Mouse (Mus musculus) forebrain, embryonic 11.5 days (tissue): ENCODE measurements around the gene Thsd4. TPM values are rescaled to one million over a fixed set of nuclear protein-coding genes. Genes with fewer than 3 reads are reported as not detected.

Experiments used
- ATAC-seq: fragments of 200-750 bp; cut with Nextera tagmentation; replicated peaks from 2 replicates; pipeline ENCODE4 v1.8.0; 2017; ENCODE audit warnings: moderate TSS enrichment; ENCODE audit not compliant: low FRiP score
- DNase-seq: peaks from one replicate; pipeline ENCODE4 v3.0.0-alpha.2; 2017; ENCODE audit warnings: low spot score
- H3K27ac ChIP-seq: fragments of 300-500 bp; sonication (generic); 2 replicates; pipeline ENCODE4 v1.5.1; 2014; ENCODE audit warnings: low read depth, low read length
- H3K27me3 ChIP-seq: fragments of 300-500 bp; sonication (generic); 2 replicates; pipeline ENCODE4 v1.6.1; 2014; ENCODE audit warnings: mild to moderate bottlenecking, low read length, mixed read lengths; ENCODE audit not compliant: control insufficient read depth, insufficient read depth
- H3K36me3 ChIP-seq: fragments of 300-500 bp; sonication (generic); 2 replicates; pipeline ENCODE4 v1.6.1; 2014; ENCODE audit warnings: mild to moderate bottlenecking, low read length, moderate library complexity, mixed read lengths; ENCODE audit not compliant: control insufficient read depth, insufficient read depth
- H3K4me1 ChIP-seq: fragments of 300-500 bp; sonication (generic); replicated peaks from 2 replicates; pipeline ENCODE4 v1.6.1; 2014; ENCODE audit warnings: low read length, mixed read lengths; ENCODE audit not compliant: control insufficient read depth, insufficient read depth
- H3K4me2 ChIP-seq: fragments of 300-500 bp; sonication (generic); 2 replicates; pipeline ENCODE4 v1.6.1; 2014; ENCODE audit warnings: low read depth, mild to moderate bottlenecking, low read length, moderate library complexity, mixed read lengths; ENCODE audit not compliant: severe bottlenecking
- H3K4me3 ChIP-seq: fragments of 300-500 bp; sonication (generic); 2 replicates; pipeline ENCODE4 v1.5.1; 2014; ENCODE audit warnings: low read depth, low read length
- H3K9ac ChIP-seq: fragments of 300-500 bp; sonication (generic); 2 replicates; pipeline ENCODE4 v1.6.1; 2014; ENCODE audit warnings: low read length
- H3K9me3 ChIP-seq: fragments of 300-500 bp; sonication (generic); 2 replicates; pipeline ENCODE4 v1.6.1; 2016; ENCODE audit warnings: low read length, mixed read lengths; ENCODE audit not compliant: control insufficient read depth
- WGBS: fragments of 180-500 bp; shearing (Covaris S2); extraction: QIAGEN DNeasy Blood & Tissue Kit; methylation state at CpG from one replicate; pipeline ENCODE4 v1.1.7; 2014; 5-methylcytosine and 5-hydroxymethylcytosine counted together
- polyA plus RNA-seq: library from polyadenylated mRNA; unstranded; fragments of >200 nt; fragmentation: Nextera tagmentation; extraction: Ambion mirVana; gene quantifications from 2 replicates; pipeline ENCODE4 v1.2.1, GENCODE M21; 2014

Thsd4 gene
- polyA plus RNA-seq, 1 experiment from 2014 or later = 4.6 TPM

DNA sequence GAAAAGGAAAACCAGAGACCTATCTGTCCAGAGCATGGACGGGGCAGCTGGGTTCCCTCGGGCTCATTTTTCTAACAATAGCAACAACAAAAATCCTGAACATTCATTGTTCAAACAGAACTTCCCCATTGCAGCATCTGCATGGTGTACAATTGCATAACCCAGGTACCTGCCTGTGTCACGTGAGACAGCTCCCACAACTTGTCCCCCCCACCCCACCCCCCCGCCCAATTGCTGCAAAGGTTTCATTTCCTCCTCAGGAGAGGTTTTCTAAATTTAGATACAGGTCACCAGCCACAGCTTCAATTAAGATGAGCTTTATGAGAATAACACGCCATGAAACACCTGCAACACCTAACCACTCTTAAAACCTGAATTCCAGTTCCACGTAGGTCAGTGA lies 303.4 kb downstream of the Thsd4 start:
- H3K4me2 ChIP-seq = no peak overlapping the region
- no peak overlapping the region for H3K4me3 ChIP-seq
- DNase-seq (peak; percentile 28), ATAC-seq (no peak)
- no peaks in the 10 kb centered on the region for H3K36me3 ChIP-seq
- H3K4me1 ChIP-seq = no peaks in the 10 kb centered on the region; the same call in 1 of the 2 replicates
- no peaks in the 10 kb centered on the region for H3K9me3 ChIP-seq
- H3K27ac ChIP-seq = no peak overlapping the region
- H3K9ac ChIP-seq = no peak overlapping the region
- 82% methylated on average over 6 of the region's 6 CpGs for WGBS
- no peaks in the 10 kb centered on the region for H3K27me3 ChIP-seq

DNA sequence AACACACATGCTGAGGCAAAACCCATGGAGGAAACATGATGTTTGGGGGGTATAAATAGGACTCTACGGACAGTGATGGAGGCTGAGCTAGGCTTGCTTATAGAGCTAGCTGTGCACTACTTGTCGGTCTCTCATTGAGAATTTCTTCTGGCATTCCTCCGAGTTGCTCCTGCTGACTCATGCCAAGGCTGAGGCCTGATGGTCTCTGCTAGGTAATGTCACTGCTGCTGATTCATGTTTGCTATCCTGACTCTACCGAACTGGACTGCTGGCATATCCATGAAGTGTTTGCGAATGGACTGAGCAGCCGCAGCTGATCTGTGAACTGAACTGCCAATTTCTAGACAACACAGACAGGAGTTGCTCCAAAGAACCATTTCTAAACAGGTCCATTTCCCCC lies 305.8 kb downstream of the Thsd4 start:
- no peak overlapping the region for H3K9ac ChIP-seq
- H3K36me3 ChIP-seq = no peaks in the 10 kb centered on the region
- no peak overlapping the region for H3K27ac ChIP-seq
- no peaks in the 10 kb centered on the region for H3K27me3 ChIP-seq
- ATAC-seq (no peak), DNase-seq (peak; percentile 28)
- no peak overlapping the region for H3K4me2 ChIP-seq
- H3K4me1 ChIP-seq = no peaks in the 10 kb centered on the region
- H3K9me3 ChIP-seq = no peaks in the 10 kb centered on the region
- WGBS = 95% methylated on average over 6 of the region's 6 CpGs
- H3K4me3 ChIP-seq = no peak overlapping the region

DNA sequence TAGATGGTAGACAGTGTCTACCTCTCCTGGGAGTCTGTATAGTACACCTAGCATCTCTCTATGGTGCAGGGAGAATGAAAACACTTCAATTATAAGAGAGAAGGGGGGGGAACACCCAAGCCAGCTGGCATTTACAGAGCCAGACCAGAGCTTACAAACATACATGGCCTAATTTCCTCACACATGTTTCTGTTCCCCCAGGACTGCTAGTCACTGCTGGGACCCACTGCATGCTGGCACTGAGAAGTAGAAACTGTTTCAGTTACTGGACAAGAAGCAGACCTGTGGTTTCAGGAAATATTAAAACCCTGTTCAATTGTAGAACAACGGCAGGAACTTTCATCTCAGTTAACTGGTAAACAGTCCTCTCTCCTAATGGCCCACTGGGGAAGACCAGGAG lies 308.7 kb downstream of the Thsd4 start:
- no peaks in the 10 kb centered on the region for H3K27me3 ChIP-seq
- ATAC-seq (no peak), DNase-seq (peak; percentile 11)
- H3K4me3 ChIP-seq = no peak overlapping the region
- 94% methylated on average over 1 of the region's 1 CpGs for WGBS
- H3K4me1 ChIP-seq = no peaks in the 10 kb centered on the region
- H3K27ac ChIP-seq = no peak overlapping the region
- no peak overlapping the region for H3K4me2 ChIP-seq
- H3K9me3 ChIP-seq = no peaks in the 10 kb centered on the region
- no peaks in the 10 kb centered on the region for H3K36me3 ChIP-seq
- no peak overlapping the region for H3K9ac ChIP-seq

- Histone ChIP-seq H3K27me3 (no peaks in the 10 kb centered on the region), H3K4me2 (no peak overlapping the region), H3K9me3 (no peaks in the 10 kb centered on the region), H3K4me1 (no peaks in the 10 kb centered on the region), H3K4me3 (no peak overlapping the region), H3K9ac (no peak overlapping the region), H3K27ac (no peak overlapping the region), H3K36me3 (no peaks in the 10 kb centered on the region)
- no peak for ATAC-seq
- 100% methylated on average over 1 of the region's 1 CpGs for WGBS
- DNase-seq = no peak
These were observed 313.0 kb downstream of the Thsd4 start for GRCm38 (mm10) chr9:60208843-60209242.

DNA sequence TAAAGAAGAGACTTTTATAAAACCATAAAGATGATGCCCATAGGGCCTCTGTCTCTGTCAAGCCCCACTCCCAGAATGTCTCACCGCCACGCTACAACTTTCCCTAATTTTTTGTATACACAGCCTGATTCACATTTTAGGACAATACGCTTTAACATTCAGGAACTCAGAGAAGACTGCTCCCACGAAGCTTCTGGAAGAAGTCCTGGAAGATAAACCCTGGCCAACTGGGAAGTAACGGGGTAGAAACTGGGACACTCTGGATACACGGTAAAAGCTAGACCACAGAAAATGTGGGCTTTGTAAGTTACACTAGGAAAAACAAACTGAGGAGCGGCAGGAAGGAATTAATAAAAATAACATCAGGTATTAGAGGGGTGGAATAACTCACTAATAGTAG lies 318.7 kb downstream of the Thsd4 start:
- no peaks in the 10 kb centered on the region for H3K9me3 ChIP-seq
- 88% methylated on average over 7 of the region's 7 CpGs for WGBS
- no peak for DNase-seq

DNA sequence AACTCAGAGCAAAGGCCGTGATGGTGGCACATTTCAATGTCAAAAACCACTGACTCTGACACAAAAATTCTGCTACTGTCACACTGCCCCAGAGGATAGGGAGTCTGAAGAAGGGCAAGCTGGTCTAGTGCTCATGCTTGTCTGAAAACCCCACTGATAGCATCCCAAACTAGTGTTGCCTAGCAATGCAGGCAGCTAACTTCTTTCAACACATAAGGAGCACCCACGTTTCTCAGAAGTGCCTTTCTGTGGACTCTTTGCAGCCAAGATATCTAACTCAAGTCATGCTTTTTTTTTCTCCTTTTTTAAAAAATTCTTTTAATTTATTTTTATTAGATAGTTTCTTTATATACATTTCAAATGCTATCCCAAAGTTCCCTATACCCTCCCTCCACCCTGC lies 321.4 kb downstream of the Thsd4 start:
- Histone ChIP-seq H3K4me1 (no peaks in the 10 kb centered on the region), H3K27ac (no peak overlapping the region), H3K9me3 (no peaks in the 10 kb centered on the region), H3K9ac (no peak overlapping the region), H3K36me3 (no peaks in the 10 kb centered on the region), H3K4me2 (no peak overlapping the region), H3K4me3 (no peak overlapping the region), H3K27me3 (no peaks in the 10 kb centered on the region)
- ATAC-seq = no peak
- DNase-seq = no peak
- 88% methylated on average over 2 of the region's 2 CpGs for WGBS

More for the DNA sequence above, 318.7 kb downstream of the Thsd4 start:
- ATAC-seq = no peak
- Histone ChIP-seq H3K4me3 (no peak overlapping the region), H3K27ac (no peak overlapping the region), H3K9ac (no peak overlapping the region), H3K4me2 (no peak overlapping the region), H3K4me1 (no peaks in the 10 kb centered on the region), H3K27me3 (no peaks in the 10 kb centered on the region), H3K36me3 (no peaks in the 10 kb centered on the region)

GRCm38 (mm10) chr9:60198530-60199200 lies 323.2 kb downstream of the Thsd4 start:
- ATAC-seq = no peak

GRCm38 (mm10) chr9:60195502-60195901 lies 326.3 kb downstream of the Thsd4 start:
- ATAC-seq = no peak
- no peak for DNase-seq
- no peak overlapping the region for H3K4me3 ChIP-seq
- WGBS = 72% methylated on average over 2 of the region's 2 CpGs
- no peak overlapping the region for H3K4me2 ChIP-seq
- no peak overlapping the region for H3K9ac ChIP-seq
- H3K27ac ChIP-seq = no peak overlapping the region
- no peaks in the 10 kb centered on the region for H3K27me3 ChIP-seq
- H3K36me3 ChIP-seq = no peaks in the 10 kb centered on the region
- no peaks in the 10 kb centered on the region for H3K4me1 ChIP-seq
- no peaks in the 10 kb centered on the region for H3K9me3 ChIP-seq

More at GRCm38 (mm10) chr9:60198530-60199200, 323.2 kb downstream of the Thsd4 start:
- WGBS = 92% methylated on average over 12 of the region's 12 CpGs
- Histone ChIP-seq H3K4me2 (no peak overlapping the region), H3K4me1 (no peaks in the 10 kb centered on the region), H3K36me3 (no peaks in the 10 kb centered on the region), H3K4me3 (no peak overlapping the region), H3K9ac (no peak overlapping the region), H3K27me3 (no peaks in the 10 kb centered on the region), H3K9me3 (no peaks in the 10 kb centered on the region), H3K27ac (no peak overlapping the region)
- no peak for DNase-seq

GRCm38 (mm10) chr9:60194905-60195304 lies 326.9 kb downstream of the Thsd4 start:
- Histone ChIP-seq H3K36me3 (no peaks in the 10 kb centered on the region), H3K4me1 (no peaks in the 10 kb centered on the region), H3K4me3 (no peak overlapping the region), H3K9ac (no peak overlapping the region), H3K27ac (no peak overlapping the region), H3K4me2 (no peak overlapping the region), H3K27me3 (no peaks in the 10 kb centered on the region), H3K9me3 (no peaks in the 10 kb centered on the region)
- 52% methylated on average over 6 of the region's 6 CpGs for WGBS
- ATAC-seq = no peak
- no peak for DNase-seq
